Mouse (Mus musculus): ENCODE measurements at regions not wholly inside any gene's neighbourhood (a gene's known extent, or its start where the extent isn't known, plus 50 kb on each side); places are given as distances from the start of the nearest gene placed in this dataset.

DNA sequence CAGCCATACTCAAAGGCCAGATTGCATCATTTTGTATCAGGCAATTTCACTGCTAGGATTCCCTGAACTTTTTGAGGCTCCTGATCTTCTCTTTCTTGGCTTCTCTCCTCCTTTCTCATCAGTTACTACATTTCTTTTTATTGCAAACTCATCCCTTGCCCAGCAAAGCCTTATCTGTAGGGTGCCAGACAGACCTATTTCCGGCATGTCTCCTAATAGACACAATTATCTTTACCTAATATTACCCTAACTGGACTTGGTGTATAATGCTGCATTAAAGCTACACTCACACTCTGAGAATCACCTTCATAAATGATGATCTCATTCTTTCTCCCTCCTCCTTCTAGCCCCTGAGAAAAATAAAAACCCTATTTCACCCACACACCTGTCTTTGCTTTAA lies 396.3 kb upstream of the Nrg3 start:
- DNase-seq (ENCODE audit: extremely low read depth, low read depth), result peak; percentile 69

- DNase-seq (ENCODE audit: extremely low read depth, low read depth), result no peak
Measured at GRCm38 (mm10) chr14:39867163-39867562, 394.3 kb upstream of the Nrg3 start.

GRCm38 (mm10) chr14:39860141-39860540 lies 387.3 kb upstream of the Nrg3 start:
- no peak for DNase-seq (ENCODE audit: extremely low read depth, low read depth)

DNA sequence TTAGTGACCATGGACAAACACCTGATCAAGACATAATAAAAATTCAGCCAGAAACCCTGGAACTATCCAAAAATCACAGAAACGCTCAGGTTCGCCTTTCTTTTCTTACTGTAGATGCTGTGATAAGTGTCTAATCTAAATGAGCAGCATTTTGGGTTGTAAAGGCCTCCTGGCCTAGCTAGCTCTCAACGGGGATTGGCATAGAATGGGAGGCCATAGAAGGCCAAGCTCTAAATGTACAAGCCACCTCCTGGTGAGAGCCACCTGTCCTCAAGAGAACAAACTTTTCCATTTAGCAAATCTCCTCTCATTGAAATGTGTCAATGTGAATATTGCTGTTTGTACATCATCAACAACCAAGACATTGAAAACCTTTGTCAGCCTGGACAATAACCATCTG lies 386.4 kb upstream of the Nrg3 start:
- no peak for DNase-seq (ENCODE audit: extremely low read depth, low read depth)

DNA sequence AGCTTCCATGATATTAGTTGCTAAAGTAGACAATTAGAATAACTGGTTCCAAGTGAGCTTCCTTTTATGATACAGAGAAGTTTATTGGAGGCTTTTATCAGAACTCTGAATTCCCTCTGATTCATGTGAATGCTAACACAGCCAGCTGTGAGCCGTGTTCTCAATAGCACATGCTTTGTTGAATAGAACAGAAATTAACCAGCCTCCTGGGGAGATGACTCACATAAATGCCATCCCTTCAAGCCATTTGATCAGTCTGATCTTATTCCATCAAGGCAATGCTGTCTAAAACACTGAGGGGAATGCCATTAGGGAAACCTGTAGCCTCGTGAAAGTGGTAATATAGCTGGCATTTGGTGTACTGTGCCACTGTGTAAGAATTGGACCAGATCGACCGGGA lies 380.1 kb upstream of the Nrg3 start:
- DNase-seq (ENCODE audit: extremely low read depth, low read depth), result no peak

DNA sequence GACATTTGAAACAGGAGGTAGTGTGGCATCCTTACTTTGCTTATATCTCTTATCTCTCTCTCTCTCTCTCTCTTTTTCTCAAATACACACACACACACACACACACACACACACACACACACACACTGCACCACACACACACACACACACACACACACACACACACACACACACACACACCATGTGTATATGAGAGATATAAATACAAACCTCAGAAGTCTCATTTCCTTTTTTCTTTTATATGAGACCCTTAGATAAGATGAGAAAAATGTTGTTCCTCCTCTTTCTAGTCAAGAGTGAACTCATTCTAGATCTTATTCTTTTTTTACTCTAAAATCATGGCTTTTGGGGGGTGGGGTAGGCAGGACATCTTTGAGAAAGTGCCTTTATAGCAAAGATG lies 379.6 kb upstream of the Nrg3 start:
- DNase-seq (ENCODE audit: extremely low read depth, low read depth), result no peak

Measured in MEL-GATA-1-ER (cell line).